Mouse (Mus musculus): ENCODE results near the gene Glis1. TPM values are rescaled to one million over a fixed set of nuclear protein-coding genes. Genes with fewer than 3 reads are reported as not detected.

Gene Glis1
- polyA plus RNA-seq, 1 experiment from 2014 or later = 0.18 TPM

GRCm38 (mm10) chr4:107602284-107602683 is 167.9 kb downstream of the Glis1 start:
- H3K36me3 ChIP-seq (ENCODE audit: control insufficient read depth, insufficient read depth) = no peaks in the 10 kb centered on the region
- no peak for TF ChIP-seq CTCF (IDR thresholded peaks at IDR 0.05; ENCODE audit: low read depth)
- no peak for ATAC-seq
- 77% methylated on average over 7 of the region's 7 CpGs for WGBS
- no peak overlapping the region for H3K4me2 ChIP-seq (replicated peaks; ENCODE audit: low read depth)
- H3K4me3 ChIP-seq (ENCODE audit: low read depth, low read length) = no peak overlapping the region
- H3K27ac ChIP-seq (ENCODE audit: low read depth, low read length) = no peak overlapping the region
- no peaks in the 10 kb centered on the region for H3K4me1 ChIP-seq (replicated peaks; ENCODE audit: control insufficient read depth, insufficient read depth, low read length)
- no peak overlapping the region for H3K9ac ChIP-seq (ENCODE audit: low read depth, low read length)
- no peaks in the 10 kb centered on the region for H3K9me3 ChIP-seq (ENCODE audit: control insufficient read depth)
- no peaks in the 10 kb centered on the region for H3K27me3 ChIP-seq (replicated peaks; ENCODE audit: control insufficient read depth, insufficient read depth, low read length)

GRCm38 (mm10) chr4:107602787-107603186 is 168.4 kb downstream of the Glis1 start:
- ATAC-seq = no peak
- Histone ChIP-seq H3K27me3 (replicated peaks; ENCODE audit: control insufficient read depth, insufficient read depth, low read length) (no peaks in the 10 kb centered on the region), H3K4me2 (replicated peaks; ENCODE audit: low read depth) (no peak overlapping the region), H3K4me3 (ENCODE audit: low read depth, low read length) (no peak overlapping the region), H3K9ac (ENCODE audit: low read depth, low read length) (no peak overlapping the region), H3K36me3 (ENCODE audit: control insufficient read depth, insufficient read depth) (no peaks in the 10 kb centered on the region), H3K27ac (ENCODE audit: low read depth, low read length) (no peak overlapping the region), H3K9me3 (ENCODE audit: control insufficient read depth) (no peaks in the 10 kb centered on the region), H3K4me1 (replicated peaks; ENCODE audit: control insufficient read depth, insufficient read depth, low read length) (no peaks in the 10 kb centered on the region)
- peak; percentile 44 for TF ChIP-seq CTCF (IDR thresholded peaks at IDR 0.05; ENCODE audit: low read depth)
- 72% methylated on average over 14 of the region's 14 CpGs for WGBS

- H3K36me3 ChIP-seq (ENCODE audit: control insufficient read depth, insufficient read depth) = no peaks in the 10 kb centered on the region
- ATAC-seq = no peak
- no peak overlapping the region for H3K9ac ChIP-seq (ENCODE audit: low read depth, low read length)
- H3K4me3 ChIP-seq (ENCODE audit: low read depth, low read length) = no peak overlapping the region
- no peak overlapping the region for H3K27ac ChIP-seq (ENCODE audit: low read depth, low read length)
- WGBS = 69% methylated on average over 7 of the region's 7 CpGs
- TF ChIP-seq CTCF (IDR thresholded peaks at IDR 0.05; ENCODE audit: low read depth) = no peak
- H3K9me3 ChIP-seq (ENCODE audit: control insufficient read depth) = no peaks in the 10 kb centered on the region
- no peaks in the 10 kb centered on the region for H3K4me1 ChIP-seq (replicated peaks; ENCODE audit: control insufficient read depth, insufficient read depth, low read length)
- H3K27me3 ChIP-seq (replicated peaks; ENCODE audit: control insufficient read depth, insufficient read depth, low read length) = no peaks in the 10 kb centered on the region
- H3K4me2 ChIP-seq (replicated peaks; ENCODE audit: low read depth) = no peak overlapping the region
These were observed 168.8 kb downstream of the Glis1 start for GRCm38 (mm10) chr4:107603208-107603607.

GRCm38 (mm10) chr4:107605964-107606602 is 171.7 kb downstream of the Glis1 start:
- H3K27me3 ChIP-seq (replicated peaks; ENCODE audit: control insufficient read depth, insufficient read depth, low read length) = no peaks in the 10 kb centered on the region
- no peaks in the 10 kb centered on the region for H3K4me1 ChIP-seq (replicated peaks; ENCODE audit: control insufficient read depth, insufficient read depth, low read length)
- H3K4me2 ChIP-seq (replicated peaks; ENCODE audit: low read depth) = no peak overlapping the region
- no peaks in the 10 kb centered on the region for H3K9me3 ChIP-seq (ENCODE audit: control insufficient read depth)
- H3K9ac ChIP-seq (ENCODE audit: low read depth, low read length) = no peak overlapping the region
- 81% methylated on average over 17 of the region's 17 CpGs for WGBS
- no peak for TF ChIP-seq CTCF (IDR thresholded peaks at IDR 0.05; ENCODE audit: low read depth)
- no peak overlapping the region for H3K27ac ChIP-seq (ENCODE audit: low read depth, low read length)
- H3K4me3 ChIP-seq (ENCODE audit: low read depth, low read length) = no peak overlapping the region
- ATAC-seq = no peak
- H3K36me3 ChIP-seq (ENCODE audit: control insufficient read depth, insufficient read depth) = no peaks in the 10 kb centered on the region

GRCm38 (mm10) chr4:107609775-107610174 is 175.4 kb downstream of the Glis1 start:
- Histone ChIP-seq H3K4me1 (replicated peaks; ENCODE audit: control insufficient read depth, insufficient read depth, low read length) (no peaks in the 10 kb centered on the region), H3K36me3 (ENCODE audit: control insufficient read depth, insufficient read depth) (no peaks in the 10 kb centered on the region), H3K27me3 (replicated peaks; ENCODE audit: control insufficient read depth, insufficient read depth, low read length) (no peaks in the 10 kb centered on the region), H3K27ac (ENCODE audit: low read depth, low read length) (no peak overlapping the region), H3K9me3 (ENCODE audit: control insufficient read depth) (no peaks in the 10 kb centered on the region), H3K4me3 (ENCODE audit: low read depth, low read length) (no peak overlapping the region), H3K9ac (ENCODE audit: low read depth, low read length) (no peak overlapping the region), H3K4me2 (replicated peaks; ENCODE audit: low read depth) (no peak overlapping the region)
- WGBS = 84% methylated on average over 8 of the region's 8 CpGs
- no peak for ATAC-seq
- TF ChIP-seq CTCF (IDR thresholded peaks at IDR 0.05; ENCODE audit: low read depth) = no peak

GRCm38 (mm10) chr4:107611888-107612650 is 177.7 kb downstream of the Glis1 start:
- Histone ChIP-seq H3K4me2 (replicated peaks; ENCODE audit: low read depth) (no peak overlapping the region), H3K4me3 (ENCODE audit: low read depth, low read length) (no peak overlapping the region), H3K4me1 (replicated peaks; ENCODE audit: control insufficient read depth, insufficient read depth, low read length) (no peaks in the 10 kb centered on the region), H3K27ac (ENCODE audit: low read depth, low read length) (no peak overlapping the region), H3K9me3 (ENCODE audit: control insufficient read depth) (no peaks in the 10 kb centered on the region), H3K9ac (ENCODE audit: low read depth, low read length) (no peak overlapping the region), H3K27me3 (replicated peaks; ENCODE audit: control insufficient read depth, insufficient read depth, low read length) (no peaks in the 10 kb centered on the region), H3K36me3 (ENCODE audit: control insufficient read depth, insufficient read depth) (no peaks in the 10 kb centered on the region)
- ATAC-seq = no peak
- no peak for TF ChIP-seq CTCF (IDR thresholded peaks at IDR 0.05; ENCODE audit: low read depth)
- WGBS = 65% methylated on average over 9 of the region's 9 CpGs
